Mouse (Mus musculus): ENCODE measurements around the gene Mtus2.

Mtus2 gene

GRCm38 (mm10) chr5:148049304-148049703 lies 92.2 kb downstream of the Mtus2 start:
- no peak for DNase-seq (ENCODE audit: low read depth)

DNA sequence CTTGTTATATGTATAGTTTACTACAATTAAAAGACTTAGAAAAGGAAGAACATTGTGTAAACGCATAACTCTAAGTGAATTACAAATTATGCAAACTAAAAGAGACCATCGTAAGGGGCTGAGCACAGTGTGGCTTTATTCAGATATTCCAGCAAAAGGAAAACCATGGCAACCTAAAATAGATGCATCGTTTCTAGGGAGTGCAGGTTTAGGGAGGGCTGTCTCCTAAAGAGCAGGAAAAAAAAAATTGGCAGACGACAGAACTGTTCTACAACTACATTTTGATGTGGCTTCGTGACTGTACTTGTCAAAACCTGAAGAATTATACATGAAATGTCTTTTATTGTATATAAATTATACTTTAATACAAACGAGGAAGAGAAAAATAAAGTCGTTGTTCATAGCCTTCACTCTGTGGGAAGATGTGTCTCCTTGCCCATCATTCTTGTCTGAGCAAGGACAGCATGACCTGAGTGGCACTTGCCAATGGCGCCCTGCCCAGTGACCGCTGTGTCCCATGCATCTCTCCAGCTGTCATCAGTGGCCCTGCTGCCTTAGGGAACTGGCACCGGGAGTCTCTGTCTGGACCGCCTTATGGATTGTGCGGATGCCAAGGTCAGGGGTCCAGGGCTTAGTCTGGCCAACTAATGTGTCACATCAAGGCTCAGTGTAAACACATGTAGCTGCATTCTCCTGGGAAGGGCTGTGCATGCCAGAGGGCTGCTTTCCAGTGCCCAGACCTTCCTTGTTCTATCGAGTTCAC lies 95.9 kb downstream of the Mtus2 start:
- no peak for DNase-seq (ENCODE audit: low read depth)

- DNase-seq (ENCODE audit: low read depth) = no peak
Measured at GRCm38 (mm10) chr5:148053609-148053990, 96.5 kb downstream of the Mtus2 start.

GRCm38 (mm10) chr5:148056831-148057230 lies 99.7 kb downstream of the Mtus2 start:
- no peak for DNase-seq (ENCODE audit: low read depth)

GRCm38 (mm10) chr5:148057433-148057832 lies 100.3 kb downstream of the Mtus2 start:
- DNase-seq (ENCODE audit: low read depth) = no peak

DNA sequence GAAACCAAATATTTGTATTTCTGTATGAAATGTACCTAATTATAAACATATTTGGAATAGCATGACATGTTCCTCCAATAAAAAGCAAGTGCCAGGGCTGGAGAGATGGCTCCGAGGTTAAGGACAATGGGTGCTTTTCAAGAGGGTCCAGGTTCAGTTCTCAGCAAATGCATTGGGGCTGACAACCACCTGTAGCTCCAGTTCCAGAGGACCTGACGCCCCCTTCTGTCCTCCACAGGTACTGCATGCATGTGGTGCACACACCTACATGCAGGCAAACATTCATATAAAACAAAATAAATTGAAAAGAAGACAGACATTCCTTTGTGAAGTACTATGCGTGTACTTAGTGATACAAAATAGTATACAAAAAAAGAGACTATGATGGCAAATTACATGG lies 102.2 kb downstream of the Mtus2 start:
- no peak for DNase-seq (ENCODE audit: low read depth)

GRCm38 (mm10) chr5:148061869-148062268 lies 104.7 kb downstream of the Mtus2 start:
- no peak for DNase-seq (ENCODE audit: low read depth)

- DNase-seq (ENCODE audit: low read depth) = no peak
Measured at GRCm38 (mm10) chr5:148063745-148064144, 106.6 kb downstream of the Mtus2 start.

- no peak for DNase-seq (ENCODE audit: low read depth)
Measured at GRCm38 (mm10) chr5:148065251-148065650, 108.1 kb downstream of the Mtus2 start.

GRCm38 (mm10) chr5:148069909-148070308 lies 112.8 kb downstream of the Mtus2 start:
- DNase-seq (ENCODE audit: low read depth) = no peak

DNA sequence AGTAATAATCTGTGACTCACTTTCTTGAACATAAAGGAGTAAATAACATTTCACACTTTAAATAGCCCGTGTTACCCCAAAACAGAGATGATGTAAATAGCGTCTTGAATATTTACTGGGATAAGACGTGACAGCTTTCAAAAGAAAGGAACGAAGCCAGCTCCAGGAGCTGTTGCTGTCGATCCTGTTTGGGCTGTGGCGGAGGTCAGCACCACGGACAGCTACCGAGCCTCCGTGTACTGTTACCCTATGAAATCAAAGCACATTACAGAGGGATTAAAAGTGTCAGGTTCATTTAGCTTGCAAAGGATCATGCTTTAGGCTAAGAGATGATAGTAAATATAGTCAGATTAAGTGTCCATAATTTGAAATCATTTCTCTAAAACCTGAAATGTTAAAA lies 114.7 kb downstream of the Mtus2 start:
- no peak for DNase-seq (ENCODE audit: low read depth)

DNA sequence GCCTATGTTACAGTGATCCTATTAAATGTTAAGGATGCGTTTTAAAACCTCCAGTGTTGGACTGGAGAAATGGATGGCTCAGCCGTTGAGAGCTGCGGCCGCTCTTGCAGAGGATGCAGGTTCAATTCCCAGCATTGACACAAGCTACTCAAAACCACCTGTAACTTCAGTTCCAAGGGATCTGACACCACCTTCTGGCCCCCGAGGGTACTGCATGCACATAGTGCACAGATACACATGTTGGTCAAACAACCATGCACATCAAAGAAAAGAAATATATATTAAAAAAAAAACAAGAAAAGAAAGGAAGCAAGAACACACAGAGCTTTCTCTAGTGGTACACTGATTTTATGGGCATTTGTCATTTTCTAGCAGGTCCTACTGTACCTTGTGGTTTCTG lies 116.3 kb downstream of the Mtus2 start:
- DNase-seq (ENCODE audit: low read depth) = no peak

DNA sequence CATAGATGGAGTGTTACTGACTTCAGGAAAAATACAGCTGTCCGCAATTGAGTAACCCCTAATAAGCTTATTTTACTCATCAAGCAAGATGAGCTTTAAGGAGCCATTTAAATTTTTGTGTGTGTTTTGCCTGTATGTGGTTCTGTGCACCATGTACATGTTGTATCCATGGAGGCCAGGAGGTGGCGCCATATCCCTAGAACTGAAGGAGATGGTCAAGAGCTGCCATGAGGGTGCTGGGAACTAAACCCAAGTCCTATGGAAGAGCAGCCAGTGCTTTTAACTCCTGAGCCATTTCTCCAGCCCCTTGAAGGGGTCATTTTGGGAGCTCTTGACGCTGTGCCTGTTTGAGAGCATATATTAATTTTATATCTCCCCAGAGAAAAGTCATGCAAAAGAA lies 122.6 kb downstream of the Mtus2 start:
- DNase-seq (ENCODE audit: low read depth) = no peak

GRCm38 (mm10) chr5:148083541-148083940 lies 126.4 kb downstream of the Mtus2 start:
- DNase-seq (ENCODE audit: low read depth) = no peak

GRCm38 (mm10) chr5:148084766-148085165 lies 127.6 kb downstream of the Mtus2 start:
- no peak for DNase-seq (ENCODE audit: low read depth)

GRCm38 (mm10) chr5:148087796-148088195 lies 130.7 kb downstream of the Mtus2 start:
- no peak for DNase-seq (ENCODE audit: low read depth)

DNA sequence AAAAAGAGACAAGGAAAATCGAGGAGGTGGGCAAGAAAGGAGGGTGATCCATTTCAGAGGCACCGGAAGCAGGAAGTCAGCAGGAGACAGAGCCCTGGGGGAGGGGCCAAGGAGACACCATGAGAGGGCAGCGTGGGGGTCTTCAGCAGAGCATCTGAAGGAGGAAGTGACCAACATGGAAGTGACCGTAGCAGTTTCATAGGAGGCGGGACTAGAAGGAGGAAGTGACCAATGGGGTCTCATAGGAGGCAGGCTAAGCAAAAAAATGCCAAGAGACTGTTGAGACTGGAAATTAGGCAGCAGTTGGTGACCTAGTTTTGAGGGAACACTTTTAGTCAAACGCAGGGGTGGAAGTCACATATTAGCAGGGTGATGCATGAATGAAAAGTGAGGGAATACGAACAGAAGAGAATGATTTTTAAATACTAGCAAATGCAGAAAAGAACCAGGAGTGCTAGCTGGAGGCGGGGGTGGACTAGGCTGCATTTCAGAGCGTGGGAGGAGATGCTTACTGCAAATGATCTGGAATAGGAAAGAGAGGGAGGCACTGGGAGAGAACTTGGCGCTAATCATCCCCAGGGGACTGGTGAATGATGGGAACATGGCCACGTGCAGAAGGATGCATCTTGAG lies 133.2 kb downstream of the Mtus2 start:
- DNase-seq (ENCODE audit: low read depth) = no peak

DNA sequence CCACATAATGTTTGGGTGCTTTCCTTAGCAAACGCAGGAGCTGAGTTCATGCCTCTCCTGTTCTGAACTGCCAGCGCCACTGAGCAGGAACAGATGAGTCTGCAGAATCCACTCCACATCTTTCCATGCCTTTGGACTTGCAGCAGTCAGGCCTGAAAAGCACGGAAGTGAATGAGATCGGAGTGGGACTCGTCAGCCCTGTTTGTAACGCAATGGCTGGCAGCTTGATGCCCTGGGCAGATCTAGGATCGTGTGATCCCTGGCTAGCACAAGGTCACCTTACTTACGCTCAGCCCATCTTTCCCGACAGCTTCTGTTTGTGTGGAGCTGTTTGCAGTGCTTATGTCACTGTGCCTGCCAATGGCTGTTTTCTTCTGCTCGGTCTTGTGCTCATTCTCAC lies 137.5 kb downstream of the Mtus2 start:
- DNase-seq (ENCODE audit: low read depth) = no peak

DNA sequence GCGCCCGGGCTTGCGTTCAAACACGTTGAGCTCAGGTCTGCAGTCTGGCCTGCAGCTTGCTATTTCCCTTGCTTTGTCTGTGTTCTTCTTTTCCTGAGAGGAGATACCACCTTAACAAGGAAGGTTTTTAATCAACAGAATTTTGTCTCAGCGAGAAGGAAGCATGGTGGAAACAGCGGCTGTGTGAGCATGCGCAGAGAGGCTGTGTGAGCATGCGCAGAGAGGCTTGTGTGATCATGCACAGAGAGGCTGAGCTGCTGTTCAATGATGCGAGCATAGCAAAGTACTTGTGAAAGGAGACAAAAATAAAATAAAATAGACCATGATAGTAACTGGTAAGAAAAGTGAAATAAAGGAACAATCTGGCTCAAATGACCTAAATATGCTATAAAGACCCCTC lies 142.2 kb downstream of the Mtus2 start:
- DNase-seq (ENCODE audit: low read depth) = no peak

- DNase-seq (ENCODE audit: low read depth) = no peak
Measured at GRCm38 (mm10) chr5:148107324-148107723, 150.2 kb downstream of the Mtus2 start.

- DNase-seq (ENCODE audit: low read depth) = no peak
Measured at GRCm38 (mm10) chr5:148107890-148108289, 150.8 kb downstream of the Mtus2 start.

GRCm38 (mm10) chr5:148108314-148108713 lies 151.2 kb downstream of the Mtus2 start:
- no peak for DNase-seq (ENCODE audit: low read depth)

- no peak for DNase-seq (ENCODE audit: low read depth)
Measured at GRCm38 (mm10) chr5:148115207-148115817, 158.2 kb downstream of the Mtus2 start.

All from induced T-regulatory cell, adult 2 months (primary cell).